Mouse (Mus musculus) gastrocnemius, postnatal 25 days (tissue): ENCODE measurements around the gene Pias3. TPM values are rescaled to one million over a fixed set of nuclear protein-coding genes. Genes with fewer than 3 reads are reported as not detected.
"Not testable (repeated sequence)": the region's sequence is repeated elsewhere in the genome, so short reads cannot be mapped to it uniquely, and the experiment has no call there.

Source experiments
- DNase-seq: peaks from one replicate; pipeline ENCODE4 v3.0.0; 2022
- total RNA-seq, 2 experiments: library from RNA; stranded (reverse); gene quantifications; 1 replicate in 1 of 2; 2 replicates in 1 of 2; pipeline ENCODE4 v1.2.3; 2021

Gene Pias3
- total RNA-seq, 2 experiments from 2014 or later = 6.5 to 6.9 TPM

GRCm38 (mm10) chr3:96729403-96729784 lies 33.2 kb downstream of the Pias3 start:
- DNase-seq = no peak

DNA sequence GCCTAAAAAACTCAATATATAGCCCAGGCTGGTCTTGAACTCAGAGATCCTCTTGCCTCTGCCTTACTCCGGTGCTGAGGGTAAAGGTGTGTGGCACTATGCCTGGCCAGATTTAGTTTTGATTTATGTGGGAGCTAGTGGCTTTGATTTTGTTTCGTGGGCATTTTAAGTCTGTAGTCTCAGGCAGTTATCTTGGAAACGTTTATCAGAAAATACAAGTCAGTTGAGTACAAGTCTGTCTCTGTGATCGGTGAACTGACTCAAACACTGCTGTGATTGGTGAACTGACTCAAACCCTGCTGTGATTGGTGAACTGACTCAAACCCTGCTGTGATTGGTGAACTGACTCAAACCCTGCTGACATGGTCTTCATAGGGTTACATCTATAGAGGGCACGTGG lies 34.6 kb downstream of the Pias3 start:
- no peak for DNase-seq

DNA sequence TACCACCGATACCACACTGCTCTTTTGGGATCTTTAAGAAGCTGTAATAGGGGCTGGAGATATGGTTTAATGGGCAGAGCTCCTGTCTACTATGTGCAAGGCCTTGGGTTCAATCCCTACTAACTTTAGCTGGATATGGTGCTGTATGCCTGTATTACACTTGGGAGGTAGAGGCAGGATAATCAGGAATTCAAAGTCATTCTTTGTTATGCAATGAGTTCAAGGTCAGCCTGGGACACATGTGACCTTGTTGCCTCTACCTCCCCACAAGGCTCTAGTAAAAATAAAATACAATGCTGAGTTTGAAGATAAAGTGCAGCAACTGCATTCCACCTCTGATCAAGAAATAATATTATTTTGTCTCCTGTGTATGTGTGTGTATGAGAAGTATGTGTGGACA lies 37.8 kb downstream of the Pias3 start:
- DNase-seq = no peak

- no peak for DNase-seq
Observed at GRCm38 (mm10) chr3:96735200-96735599, 39.0 kb downstream of the Pias3 start.

GRCm38 (mm10) chr3:96737013-96737740 lies 41.0 kb downstream of the Pias3 start:
- DNase-seq = no peak

- DNase-seq = no peak
Observed at GRCm38 (mm10) chr3:96737995-96738394, 41.8 kb downstream of the Pias3 start.

- not testable (repeated sequence) for DNase-seq
Observed at GRCm38 (mm10) chr3:96740279-96740678, 44.1 kb downstream of the Pias3 start.

DNA sequence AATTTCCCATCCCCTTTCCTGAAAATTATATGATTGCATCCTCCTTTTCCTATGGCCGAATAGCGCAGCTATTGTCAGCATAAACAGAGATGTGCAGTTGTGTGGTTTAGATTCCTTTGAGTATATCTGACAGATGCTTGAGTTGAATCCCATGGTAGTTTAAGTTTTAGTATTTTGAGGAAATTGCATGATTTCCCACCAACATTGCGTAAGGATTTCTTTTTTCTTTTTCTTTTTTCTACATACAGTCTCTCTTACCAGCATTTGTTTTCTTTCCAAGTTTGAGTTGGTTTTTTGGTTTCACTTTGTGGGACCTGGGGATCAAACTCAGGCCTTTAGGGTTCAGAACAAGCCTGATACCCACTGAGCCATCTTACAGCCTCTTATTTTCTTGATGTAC lies 48.2 kb downstream of the Pias3 start:
- no peak for DNase-seq

DNA sequence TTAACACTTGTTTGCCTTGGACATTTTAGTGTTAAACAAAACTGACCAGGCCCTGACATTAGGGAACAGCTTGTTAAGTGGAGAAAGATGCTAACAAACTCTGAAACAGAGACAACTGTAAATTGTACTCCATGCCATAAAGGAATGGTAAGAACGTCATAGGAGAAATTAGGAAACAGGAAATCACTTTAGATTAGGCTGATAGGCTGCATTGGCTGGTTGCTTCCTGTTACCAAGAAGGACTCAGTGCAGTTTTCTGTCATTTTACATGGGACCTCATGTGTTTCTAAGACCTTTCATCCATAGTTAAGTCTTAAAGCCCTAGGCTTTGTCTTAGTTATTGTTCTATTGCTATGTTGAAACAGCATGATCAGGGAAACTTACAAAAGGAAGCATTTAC lies 50.6 kb downstream of the Pias3 start:
- DNase-seq = no peak

Other genes starting within 250 kb of the Pias3 start
- not detected for gene BC107364, start 244.1 kb upstream of the Pias3 start, total RNA-seq
- 100 to 1,000 TPM; 474 to 621 TPM for gene Hfe2, start 171.2 kb upstream of the Pias3 start, total RNA-seq
- gene Txnip, start 138.4 kb upstream of the Pias3 start, total RNA-seq = 100 to 1,000 TPM; 343 to 504 TPM
- 1 to 10 TPM; 1.1 TPM for gene Gm16253, start 119.4 kb upstream of the Pias3 start, total RNA-seq
- gene Polr3gl, start 102.2 kb upstream of the Pias3 start, total RNA-seq = 10 to 100 TPM; 34.0 to 38.1 TPM
- 1 to 10 TPM in 1 of 2 experiments, under 1 TPM in 1; 0.95 to 1.1 TPM for gene Ankrd34a, start 99.7 kb upstream of the Pias3 start, total RNA-seq
- gene Lix1l, start 95.2 kb upstream of the Pias3 start, total RNA-seq = 1 to 10 TPM; 6.7 to 7.0 TPM
- gene Rbm8a, start 66.5 kb upstream of the Pias3 start, total RNA-seq = 10 to 100 TPM; 22.9 to 24.1 TPM
- gene Pex11b, start 61.0 kb upstream of the Pias3 start, total RNA-seq = 10 to 100 TPM; 20.4 to 22.1 TPM
- gene Gm42957, start 60.9 kb upstream of the Pias3 start, total RNA-seq = under 1 TPM; 0.10 to 0.13 TPM
- 1 to 10 TPM in 1 of 2 experiments, under 1 TPM in 1; 0.70 to 1.2 TPM for gene Itga10, start 50.8 kb upstream of the Pias3 start, total RNA-seq
- under 1 TPM; 0.51 to 0.67 TPM for gene Ankrd35, start 26.3 kb upstream of the Pias3 start, total RNA-seq
- gene Nudt17, start 12.2 kb downstream of the Pias3 start, total RNA-seq = under 1 TPM; 0.56 to 0.67 TPM
- gene Polr3c, start 31.2 kb downstream of the Pias3 start, total RNA-seq = 10 to 100 TPM; 18.0 to 20.6 TPM
- gene Rnf115, start 31.3 kb downstream of the Pias3 start, total RNA-seq = 100 to 1,000 TPM in 1 of 2 experiments, 10 to 100 TPM in 1; 87.8 to 109 TPM
- gene Pdzk1, start 132.9 kb downstream of the Pias3 start, total RNA-seq = not detected
- not detected for gene Cd160, start 133.0 kb downstream of the Pias3 start, total RNA-seq
- gene Gja5, start 208.3 kb downstream of the Pias3 start, total RNA-seq = 1 to 10 TPM; 2.8 to 6.2 TPM
- 10 to 100 TPM; 13.8 to 20.6 TPM for gene Gpr89, start 209.0 kb downstream of the Pias3 start, total RNA-seq
- gene Gja8, start 229.6 kb downstream of the Pias3 start, total RNA-seq = not detected